Mouse (Mus musculus) left cerebral cortex, adult 9 months (tissue): ENCODE measurements at regions not wholly inside any gene's neighbourhood (a gene's known extent, or its start where the extent isn't known, plus 50 kb on each side); places are given as distances from the start of the nearest gene placed in this dataset.
"Not testable (repeated sequence)": the region's sequence is repeated elsewhere in the genome, so short reads cannot be mapped to it uniquely, and the experiment has no call there.

Experiments used
- DNase-seq, 2 experiments: peaks; one replicate each; pipeline ENCODE4 v3.0.0; 2022; ENCODE audit warnings: low spot score in 2 of 2

- no peak for DNase-seq
These were observed 91.7 kb upstream of the Eif4g2 start for GRCm38 (mm10) chr7:111174393-111175124.

GRCm38 (mm10) chr7:111172061-111172460 lies 89.2 kb upstream of the Eif4g2 start:
- DNase-seq = no peak

DNA sequence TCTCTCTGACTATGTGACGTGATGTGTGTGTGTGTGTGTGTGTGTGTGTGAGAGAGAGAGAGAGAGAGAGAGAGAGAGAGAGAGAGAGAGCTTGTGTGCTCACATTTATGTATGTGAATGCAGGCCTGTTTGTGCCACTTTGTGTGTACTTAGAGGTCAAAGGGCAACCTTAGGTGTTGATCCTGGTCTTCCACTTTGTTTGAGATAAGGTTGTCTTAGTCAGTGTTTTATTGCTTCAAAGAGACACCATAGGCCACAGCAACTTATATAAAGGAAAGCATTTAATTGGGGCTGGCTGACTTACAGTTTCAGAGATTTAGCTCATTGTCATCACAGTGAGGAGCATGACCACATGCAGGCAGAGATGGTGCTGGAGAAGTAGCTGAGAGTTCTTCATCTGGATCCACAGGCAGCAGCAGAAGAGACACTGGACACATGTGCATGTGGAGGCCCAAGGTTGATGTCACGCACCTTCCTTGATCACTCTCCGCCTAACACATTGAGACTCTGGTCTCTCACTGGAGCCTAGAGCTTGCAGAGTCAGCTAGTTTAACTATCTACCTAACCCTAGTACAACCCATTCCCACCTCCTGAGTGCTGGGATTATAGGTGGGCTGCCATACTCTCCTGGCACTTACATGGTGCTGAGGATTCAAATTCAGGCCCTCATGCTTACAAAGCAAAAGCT lies 85.9 kb upstream of the Eif4g2 start:
- DNase-seq = not testable (repeated sequence)

GRCm38 (mm10) chr7:111164994-111165393 lies 82.2 kb upstream of the Eif4g2 start:
- peak in 1 of 2 experiments; percentile 13 for DNase-seq

GRCm38 (mm10) chr7:111164276-111164675 lies 81.4 kb upstream of the Eif4g2 start:
- peak in 1 of 2 experiments; percentile 55 for DNase-seq

- no peak for DNase-seq
These were observed 81.0 kb upstream of the Eif4g2 start for GRCm38 (mm10) chr7:111163861-111164260.

- no peak for DNase-seq
These were observed 80.5 kb upstream of the Eif4g2 start for GRCm38 (mm10) chr7:111163321-111163720.

DNA sequence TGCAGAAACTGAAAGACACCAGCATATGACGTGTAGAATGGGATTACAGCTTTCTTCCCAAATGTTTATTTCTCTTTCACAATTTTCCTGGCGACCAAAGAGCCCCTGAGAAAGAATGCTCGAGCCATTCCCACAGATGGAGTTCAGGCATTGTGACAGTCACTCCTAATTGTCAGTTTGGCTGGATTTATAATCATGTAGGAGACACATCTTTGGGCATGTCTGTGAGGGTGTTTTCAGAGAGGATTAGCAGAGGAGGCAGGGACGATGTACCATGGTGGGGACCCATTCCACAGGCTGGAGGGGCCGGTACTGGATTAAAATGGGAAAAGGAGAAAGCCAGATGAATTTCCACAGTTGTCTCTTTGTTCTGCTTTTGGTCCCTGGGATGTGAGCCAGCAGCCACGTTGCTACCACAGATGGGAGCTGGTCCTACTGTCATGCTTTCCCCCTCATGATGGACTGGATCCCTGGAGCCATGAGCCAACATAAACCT lies 76.0 kb upstream of the Eif4g2 start:
- DNase-seq = peak in 1 of 2 experiments; percentile 22

- DNase-seq = peak in 1 of 2 experiments; percentile 25
These were observed 75.0 kb upstream of the Eif4g2 start for GRCm38 (mm10) chr7:111157754-111158325.

DNA sequence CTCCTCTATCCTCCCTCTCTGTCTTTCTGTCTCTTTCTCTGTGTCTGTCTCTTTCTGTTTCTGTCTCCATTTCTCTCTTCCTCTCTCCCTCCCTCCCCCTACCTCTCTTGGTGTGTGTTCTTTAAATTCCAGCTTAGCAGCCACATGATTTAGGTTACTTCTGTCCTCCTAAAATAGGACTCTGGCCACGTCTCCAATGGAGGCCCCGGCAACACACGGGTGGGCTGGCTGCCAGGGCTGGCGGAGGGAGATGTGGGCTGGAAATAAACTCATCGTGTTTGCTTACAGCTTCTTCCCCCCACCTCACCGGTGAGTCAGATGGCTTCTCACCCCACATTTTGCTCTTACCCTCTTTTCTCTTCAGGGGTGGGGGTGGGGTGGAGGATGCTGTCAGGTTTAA lies 74.5 kb upstream of the Eif4g2 start:
- DNase-seq = peak; percentile 61 to 88

GRCm38 (mm10) chr7:111156472-111157231 lies 73.8 kb upstream of the Eif4g2 start:
- DNase-seq = peak in 1 of 2 experiments; percentile 28

GRCm38 (mm10) chr7:111155995-111156394 lies 73.2 kb upstream of the Eif4g2 start:
- DNase-seq = peak in 1 of 2 experiments; percentile 27

GRCm38 (mm10) chr7:111154217-111154616 lies 71.4 kb upstream of the Eif4g2 start:
- DNase-seq = no peak

- DNase-seq = no peak
These were observed 67.7 kb upstream of the Eif4g2 start for GRCm38 (mm10) chr7:111150540-111150939.

DNA sequence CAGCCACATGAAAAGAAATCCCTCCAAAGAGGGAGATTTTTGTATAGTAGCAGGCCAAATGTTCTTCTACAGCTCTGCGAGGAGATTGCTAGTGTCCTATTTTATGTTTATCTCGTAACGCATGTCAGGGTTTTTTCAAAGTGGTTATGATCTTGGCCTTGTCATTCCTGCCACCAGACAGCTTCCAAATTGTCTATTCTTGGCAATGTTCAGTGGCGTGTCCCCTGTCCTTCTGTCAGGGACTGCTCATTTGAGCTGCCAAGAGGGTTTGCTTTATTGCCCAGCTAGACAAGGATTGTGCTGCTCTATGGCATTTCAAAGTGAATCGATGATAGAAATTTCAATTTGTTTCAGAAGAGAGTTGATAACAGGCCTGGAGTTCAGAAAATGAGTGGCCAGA lies 67.3 kb upstream of the Eif4g2 start:
- DNase-seq = no peak

- DNase-seq = no peak
These were observed 64.8 kb upstream of the Eif4g2 start for GRCm38 (mm10) chr7:111147593-111147992.

GRCm38 (mm10) chr7:111146670-111147069 lies 63.8 kb upstream of the Eif4g2 start:
- DNase-seq = no peak

- DNase-seq = no peak
These were observed 61.4 kb upstream of the Eif4g2 start for GRCm38 (mm10) chr7:111144216-111144615.

GRCm38 (mm10) chr7:111141285-111141965 lies 58.6 kb upstream of the Eif4g2 start:
- DNase-seq = no peak

DNA sequence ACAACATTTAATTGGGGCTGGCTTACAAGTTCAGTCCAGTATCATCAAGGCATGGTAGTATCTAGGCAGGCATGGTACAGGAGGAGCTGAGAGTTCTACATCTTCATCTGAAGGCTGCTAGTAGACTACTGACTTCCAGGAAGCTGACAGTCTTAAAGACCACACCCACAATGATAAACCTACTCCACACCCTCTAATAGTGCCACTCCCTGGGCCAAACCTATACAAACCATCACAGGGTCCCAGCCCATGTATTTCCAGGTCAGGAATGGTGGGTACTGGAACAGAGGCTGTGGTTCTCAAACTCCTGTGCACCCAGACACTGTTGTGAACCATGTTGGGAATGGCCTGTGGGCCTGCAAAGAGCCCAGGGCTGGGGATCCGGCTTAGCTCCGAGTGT lies 55.2 kb upstream of the Eif4g2 start:
- DNase-seq = no peak

DNA sequence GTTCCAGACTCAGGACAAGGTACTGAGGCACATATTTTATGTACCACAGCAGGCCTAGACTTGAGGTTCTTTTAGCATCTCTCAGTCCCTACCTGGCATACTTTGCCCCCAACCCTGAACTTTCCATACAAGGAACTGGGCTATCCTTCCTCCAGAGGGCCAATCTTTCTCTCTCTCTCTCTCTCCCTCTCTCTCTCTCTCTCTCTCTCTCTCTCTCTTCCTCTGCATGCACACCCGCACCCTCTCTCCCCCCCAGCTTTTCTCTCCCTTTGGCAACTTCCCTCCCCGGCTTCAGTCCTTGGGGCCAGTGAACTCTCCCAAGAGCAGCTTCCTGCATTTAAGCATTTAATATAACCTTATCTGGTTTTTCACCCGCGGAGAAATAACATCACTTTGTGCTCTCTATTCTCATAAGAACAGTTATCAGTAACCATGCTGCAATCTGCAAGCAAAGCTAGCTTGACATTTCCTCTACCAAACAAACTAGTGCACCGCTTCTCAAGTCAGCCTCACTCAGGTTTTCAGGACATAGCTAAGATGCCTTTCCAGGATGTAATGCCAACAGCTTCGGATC lies 53.3 kb upstream of the Eif4g2 start:
- DNase-seq = no peak
